Mouse (Mus musculus): ENCODE data around the gene Bckdhb.

GRCm38 (mm10) chr9:84021189-84021588 is 96.2 kb downstream of the Bckdhb start:
- TF ChIP-seq ZNF384 (IDR thresholded peaks at IDR 0.05; ENCODE audit: low read depth, low read length): no peak
- TF ChIP-seq MAFK (IDR thresholded peaks at IDR 0.05; ENCODE audit: insufficient read depth, low read depth, low read length): no peak
- TF ChIP-seq HCFC1 (IDR thresholded peaks at IDR 0.05; ENCODE audit: borderline replicate concordance, insufficient read depth, low read length): no peak
- TF ChIP-seq CHD2 (IDR thresholded peaks at IDR 0.05; ENCODE audit: low read depth, low read length): no peak
- no peak for TF ChIP-seq ZC3H11A (IDR thresholded peaks at IDR 0.05; ENCODE audit: borderline replicate concordance, low read depth, low read length)

Measured in ES-E14 (cell line).